Mouse (Mus musculus): ENCODE measurements around the gene Mbnl2.
"Not testable (repeated sequence)": the region's sequence is repeated elsewhere in the genome, so short reads cannot be mapped to it uniquely, and the experiment has no call there.

Gene Mbnl2

DNA sequence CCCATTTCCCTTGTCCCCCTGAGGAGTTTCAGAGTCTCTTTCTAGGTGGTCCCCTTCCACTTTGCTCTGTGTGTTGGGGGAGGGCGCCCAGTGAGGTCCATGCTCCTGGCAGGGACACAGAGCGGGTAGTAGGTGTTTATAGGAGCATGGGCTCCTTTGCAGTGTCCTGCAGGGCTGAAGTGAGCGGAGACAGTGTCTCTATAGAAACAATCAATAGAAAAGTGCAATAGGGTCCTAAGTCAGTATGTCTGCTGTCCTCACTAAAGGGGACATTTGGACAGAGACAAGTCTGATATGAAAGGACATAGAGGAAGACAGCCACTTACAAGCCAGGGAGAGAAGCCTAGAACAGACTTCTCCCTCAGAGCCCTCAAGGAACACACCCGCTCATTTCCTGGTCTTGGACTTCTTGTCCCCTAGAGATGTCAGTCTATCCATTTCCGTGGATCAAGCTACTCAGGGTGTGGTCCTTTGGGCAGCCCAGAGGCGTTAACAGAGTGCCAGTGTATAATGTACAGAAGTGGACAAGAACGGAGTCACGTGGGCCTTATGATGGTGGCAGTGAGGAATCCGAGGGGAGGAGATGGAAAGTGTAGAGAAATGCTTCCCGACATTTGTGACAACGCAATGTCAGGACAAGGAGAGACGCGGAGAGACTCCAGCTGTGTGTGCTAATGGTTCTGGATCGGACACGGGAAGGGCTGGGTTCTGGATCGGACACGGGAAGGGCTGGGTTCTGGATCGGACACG lies 82.0 kb downstream of the Mbnl2 start:
- DNase-seq (ENCODE audit: low spot score): no peak

DNA sequence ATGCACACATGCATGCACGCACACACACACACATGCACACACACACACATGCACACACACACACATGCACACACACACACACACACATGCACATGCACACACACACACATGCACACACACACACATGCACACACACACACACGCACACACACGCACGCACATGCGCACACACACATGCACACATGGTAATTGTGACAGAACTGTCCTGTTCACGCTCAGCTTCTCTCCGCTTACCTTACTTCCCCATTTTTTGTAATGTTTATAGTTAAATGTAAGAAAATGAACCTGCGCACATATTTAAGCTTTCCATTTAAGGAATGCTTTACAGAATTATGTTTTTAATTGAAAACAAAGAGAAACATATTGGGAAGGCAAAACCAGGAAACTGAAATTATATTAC lies 84.1 kb downstream of the Mbnl2 start:
- DNase-seq (ENCODE audit: low spot score): not testable (repeated sequence)

DNA sequence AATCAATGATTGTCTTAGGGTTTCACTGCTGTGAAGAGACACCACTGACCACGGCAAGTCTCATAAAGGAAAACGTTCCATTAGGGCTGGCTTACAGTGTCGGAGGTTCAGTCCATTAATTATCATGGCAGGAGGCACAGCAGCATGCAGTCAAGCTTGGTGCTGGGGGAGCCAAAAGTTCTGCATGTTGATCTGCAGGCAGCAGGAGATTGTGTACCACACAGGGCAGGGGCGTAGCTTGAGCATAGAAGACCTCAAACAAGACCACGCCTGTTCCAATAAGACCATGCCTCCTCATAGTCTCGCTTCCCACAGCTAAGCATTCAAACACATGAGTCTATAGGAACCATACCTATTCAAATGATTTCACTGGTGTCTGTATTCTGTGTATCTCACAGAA lies 85.7 kb downstream of the Mbnl2 start:
- no peak for DNase-seq (ENCODE audit: low spot score)

DNA sequence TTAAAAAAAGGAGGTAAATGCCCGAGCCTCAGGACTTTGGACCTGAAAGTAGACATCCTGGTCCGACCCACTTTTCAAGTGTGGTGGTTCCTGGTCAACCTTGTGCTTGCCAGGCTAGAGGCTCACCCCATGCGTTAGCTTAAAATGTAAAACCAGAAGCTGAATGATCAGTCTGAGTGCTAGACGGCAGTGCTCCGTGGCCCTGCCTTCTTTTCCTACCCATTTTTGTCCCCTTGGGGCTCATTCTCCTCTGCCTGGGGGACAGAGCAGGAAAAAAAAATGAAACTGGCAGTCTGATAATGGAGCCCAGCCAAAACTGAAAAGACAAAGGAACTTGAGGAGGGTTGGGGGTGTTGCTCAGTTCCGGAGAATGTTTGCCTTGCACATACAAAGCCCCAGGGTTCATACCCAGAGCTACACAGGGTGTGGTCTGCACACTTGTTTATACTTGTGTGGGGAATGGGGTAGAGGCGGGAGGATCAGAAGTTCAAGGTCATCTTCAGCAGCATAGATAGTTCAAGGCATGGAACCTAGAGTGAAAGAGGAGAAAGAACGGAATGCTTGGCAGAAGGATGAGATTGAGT lies 87.0 kb downstream of the Mbnl2 start:
- DNase-seq (ENCODE audit: low spot score): no peak

DNA sequence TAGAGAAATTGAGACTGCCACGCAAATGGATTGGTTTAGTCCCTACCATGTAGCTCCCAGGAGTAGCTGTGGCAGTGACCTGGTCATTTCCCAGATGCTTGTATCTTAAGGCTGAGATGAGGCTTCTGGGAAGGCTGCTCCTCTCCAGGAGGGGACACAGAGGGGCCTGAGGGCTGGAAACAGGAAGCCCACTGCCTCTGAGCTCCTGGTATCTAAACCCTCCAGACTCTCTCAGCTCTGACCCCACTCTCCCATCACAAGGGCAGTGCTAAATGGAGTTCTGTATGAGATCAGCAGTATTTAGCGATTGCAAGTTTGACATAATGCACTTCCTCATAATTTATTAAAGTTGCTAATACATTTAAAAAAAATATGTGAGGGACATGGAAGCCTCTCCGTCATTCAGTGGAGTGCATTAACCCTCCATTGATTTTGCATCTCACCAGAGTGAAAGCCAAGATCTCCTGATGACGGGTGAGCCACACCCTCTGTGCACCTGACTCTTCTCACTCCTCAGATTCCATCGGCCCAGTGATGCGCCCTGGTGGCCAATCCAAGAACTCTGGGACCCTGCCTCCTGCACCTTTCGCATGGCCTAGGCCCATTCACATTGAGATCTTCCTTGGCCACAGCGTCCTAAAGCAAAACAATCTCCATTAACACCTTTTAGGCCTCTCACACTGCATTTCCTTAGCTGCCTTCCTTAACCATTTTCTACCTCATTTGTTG lies 87.8 kb downstream of the Mbnl2 start:
- no peak for DNase-seq (ENCODE audit: low spot score)

DNA sequence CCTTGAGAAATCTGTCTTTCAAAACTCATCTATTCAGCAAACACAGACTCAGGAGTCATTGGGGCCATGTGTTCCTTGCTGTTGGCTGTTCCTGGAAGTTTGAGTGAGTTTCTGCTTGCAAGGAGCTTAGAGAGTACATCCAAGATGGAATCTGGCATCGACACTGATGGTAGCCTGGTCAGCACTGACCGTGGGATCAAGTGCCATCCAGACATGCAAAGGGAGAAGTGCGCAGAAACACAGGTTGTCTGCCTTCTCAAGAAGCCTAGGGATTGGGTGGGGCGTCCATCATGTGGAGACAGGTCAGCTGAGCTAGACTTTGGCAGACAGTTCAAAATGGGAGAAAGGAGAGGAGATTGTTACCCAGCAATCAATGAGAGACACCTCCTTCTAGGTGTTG lies 89.6 kb downstream of the Mbnl2 start:
- no peak for DNase-seq (ENCODE audit: low spot score)

DNA sequence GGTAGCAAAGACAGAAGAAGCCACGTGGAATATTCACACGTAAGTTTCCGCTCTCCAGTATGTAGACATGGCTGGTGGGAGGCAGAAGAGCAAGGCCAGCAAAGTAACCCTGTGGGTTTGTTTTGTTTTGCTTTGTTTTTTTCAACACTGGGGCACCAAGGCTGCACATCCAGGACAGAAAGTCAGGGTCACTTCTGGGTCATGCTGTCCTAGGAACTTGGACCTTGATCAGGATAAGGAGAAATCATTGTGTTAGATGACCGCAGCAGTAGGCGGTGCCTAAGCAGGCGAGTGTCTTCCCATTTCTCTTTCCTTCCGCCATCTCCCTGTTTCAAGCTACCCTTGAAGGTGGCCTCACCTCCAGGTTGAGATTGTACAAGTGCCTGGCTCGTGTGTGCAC lies 91.5 kb downstream of the Mbnl2 start:
- DNase-seq (ENCODE audit: low spot score): no peak

DNA sequence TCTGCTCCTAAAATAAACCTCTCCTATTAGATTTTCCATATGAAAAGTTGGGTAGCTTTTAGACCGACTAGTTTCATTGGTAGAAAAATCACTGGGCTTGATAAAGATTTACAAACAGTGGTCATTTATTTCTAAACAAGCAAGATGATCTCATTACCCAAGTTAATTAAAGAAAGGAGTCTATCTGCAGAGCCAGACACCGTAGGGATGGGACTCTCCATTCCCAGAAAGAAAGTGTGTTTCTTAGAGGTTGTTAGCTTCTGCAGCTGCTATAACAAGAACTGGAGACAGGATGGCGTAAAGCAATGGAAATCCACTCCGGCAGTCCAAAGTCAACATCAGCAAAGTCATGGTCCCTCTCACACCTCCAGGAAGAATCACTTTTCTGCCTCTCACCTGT lies 92.1 kb downstream of the Mbnl2 start:
- no peak for DNase-seq (ENCODE audit: low spot score)

DNA sequence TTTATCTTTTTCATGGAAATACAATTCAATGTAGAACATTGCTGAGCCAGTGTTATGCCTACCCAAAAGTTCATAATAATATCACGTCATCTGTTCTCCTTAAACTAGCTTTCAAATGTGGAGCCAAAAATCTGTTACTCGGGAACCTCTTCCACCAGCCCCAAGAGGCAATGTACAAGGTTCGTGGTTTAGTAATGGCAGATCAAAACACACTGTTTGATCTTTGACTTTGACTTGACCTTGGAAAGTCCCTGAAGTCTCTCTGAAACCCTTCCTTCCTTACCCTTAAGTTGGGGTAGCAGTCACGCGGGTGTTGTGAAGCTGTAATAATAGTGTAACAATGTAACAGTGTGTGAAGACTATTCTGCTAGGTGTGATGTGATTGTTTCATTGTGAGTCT lies 93.0 kb downstream of the Mbnl2 start:
- DNase-seq (ENCODE audit: low spot score): no peak

DNA sequence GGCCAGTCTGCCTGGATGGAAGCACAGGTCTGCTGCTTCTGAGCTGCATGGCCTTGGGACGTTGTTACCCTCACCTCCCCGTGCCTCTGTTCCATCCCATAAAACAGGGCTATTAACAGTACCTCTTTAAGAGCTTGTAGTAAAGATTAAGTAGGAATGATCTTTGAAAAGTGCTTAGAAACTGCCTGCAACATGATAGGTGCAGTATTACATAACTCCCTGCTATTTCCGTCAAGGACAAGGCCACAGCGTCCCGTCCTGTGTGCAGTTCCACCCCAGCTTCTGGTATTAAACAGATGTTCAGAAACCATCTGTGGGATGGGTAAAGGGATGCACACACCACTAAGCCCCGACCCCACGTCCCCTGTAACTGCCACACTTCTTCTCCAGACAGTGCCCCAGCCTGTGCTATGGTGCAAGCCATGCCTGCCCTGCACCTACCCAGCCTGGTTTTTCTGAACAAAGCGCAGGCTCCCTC lies 93.5 kb downstream of the Mbnl2 start:
- no peak for DNase-seq (ENCODE audit: low spot score)

DNA sequence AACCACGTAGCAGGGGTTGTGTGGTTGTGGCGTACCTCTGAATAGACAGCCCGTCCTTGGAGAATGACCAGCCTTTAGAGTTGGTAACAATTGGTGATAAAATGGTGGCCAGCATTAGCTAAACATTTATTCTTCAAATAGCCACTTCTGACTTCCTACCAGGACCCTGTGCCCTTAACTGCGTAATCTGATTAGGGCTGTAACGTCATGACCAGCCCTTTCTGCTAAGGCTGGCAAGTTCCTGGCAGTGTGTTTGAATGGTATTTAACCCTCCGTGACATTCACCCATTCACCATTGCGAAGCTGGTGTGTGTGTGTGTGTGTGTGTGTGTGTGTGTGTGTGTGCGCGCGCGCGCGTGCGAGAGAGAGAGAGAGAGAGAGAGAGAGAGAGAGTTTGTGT lies 94.6 kb downstream of the Mbnl2 start:
- DNase-seq (ENCODE audit: low spot score): no peak

DNA sequence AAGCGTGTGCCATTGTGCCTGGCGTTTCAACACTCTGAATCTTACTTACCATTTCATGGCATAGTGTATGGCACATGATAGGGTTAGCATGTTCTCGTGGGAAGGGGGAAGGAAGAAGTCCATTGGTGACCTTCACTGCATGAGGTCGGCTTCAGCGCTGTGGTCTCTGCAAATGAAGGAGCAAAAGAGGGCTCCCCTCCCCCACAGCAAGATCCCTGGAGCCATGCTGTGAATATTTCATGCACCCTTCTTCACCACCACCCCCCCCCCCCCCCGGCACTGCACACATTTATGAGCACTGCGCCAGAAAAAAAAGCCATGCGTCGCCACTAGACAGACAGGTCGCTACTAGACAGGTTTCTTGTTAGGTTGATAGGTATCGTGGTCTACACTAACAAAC lies 95.2 kb downstream of the Mbnl2 start:
- DNase-seq (ENCODE audit: low spot score): no peak

DNA sequence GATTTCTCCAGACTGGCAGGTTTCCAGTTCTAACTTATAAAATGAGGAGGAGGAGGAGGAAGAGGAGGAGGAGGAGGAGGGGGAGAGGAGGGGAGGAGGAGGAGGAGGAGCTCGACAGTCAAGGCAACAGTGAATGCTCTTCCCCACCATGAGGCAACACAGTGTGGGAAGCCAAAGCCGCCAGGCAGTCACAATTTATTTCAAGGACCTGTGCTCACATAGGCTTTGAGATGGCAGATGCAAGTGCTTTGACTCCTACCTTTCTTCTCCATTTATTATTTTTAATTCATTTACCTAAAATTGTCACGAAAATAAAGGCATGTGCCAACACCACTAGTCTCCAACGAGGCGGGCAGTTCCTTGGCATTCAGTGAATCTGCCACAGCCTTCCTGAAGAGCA lies 95.7 kb downstream of the Mbnl2 start:
- no peak for DNase-seq (ENCODE audit: low spot score)

DNA sequence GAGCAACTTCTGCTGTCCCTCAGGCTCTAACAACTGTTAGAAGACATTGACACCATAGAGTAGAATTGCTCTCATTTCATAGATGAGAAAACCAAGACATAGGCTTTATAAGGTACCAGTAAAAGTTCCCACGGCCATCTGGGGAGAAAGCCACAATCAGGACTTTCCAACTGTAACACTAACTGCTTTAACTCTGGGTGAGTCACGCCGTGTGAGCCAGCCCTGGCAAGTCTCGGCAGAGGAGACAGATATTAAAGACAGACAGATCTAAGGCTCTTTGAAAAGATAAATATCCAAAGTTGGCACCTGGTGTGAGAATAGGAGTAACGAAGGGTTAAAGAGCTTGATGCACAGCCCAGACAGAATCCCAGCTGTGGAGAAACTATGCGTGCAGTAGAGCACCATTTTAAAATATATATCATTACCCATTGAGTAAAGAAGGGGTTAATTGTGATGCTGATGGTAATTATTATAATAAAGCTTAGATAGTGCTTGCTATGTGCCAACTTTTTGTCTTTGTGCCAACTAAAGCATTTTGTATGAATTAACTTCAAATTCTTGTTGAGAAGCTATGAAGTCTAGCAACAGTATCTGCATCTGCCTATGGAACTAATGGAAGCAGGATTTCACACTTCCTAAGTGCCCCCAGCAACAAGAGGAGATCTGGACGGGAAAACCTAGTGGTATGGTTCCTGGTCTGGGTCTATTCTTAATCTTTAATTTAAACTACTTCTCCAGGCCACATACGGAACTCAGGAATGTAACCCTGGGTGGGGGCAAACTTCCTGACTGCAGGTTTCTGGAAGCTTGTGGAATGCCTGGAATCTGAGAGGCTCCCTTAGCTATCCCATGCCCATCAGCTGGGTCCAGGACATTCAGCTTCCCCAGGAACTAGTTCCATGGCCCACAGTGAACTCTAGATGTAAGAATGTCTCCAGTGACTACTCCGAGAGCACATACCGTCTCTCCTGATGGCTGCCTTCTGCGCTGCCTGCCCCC lies 97.9 kb downstream of the Mbnl2 start:
- no peak for DNase-seq (ENCODE audit: low spot score)

DNA sequence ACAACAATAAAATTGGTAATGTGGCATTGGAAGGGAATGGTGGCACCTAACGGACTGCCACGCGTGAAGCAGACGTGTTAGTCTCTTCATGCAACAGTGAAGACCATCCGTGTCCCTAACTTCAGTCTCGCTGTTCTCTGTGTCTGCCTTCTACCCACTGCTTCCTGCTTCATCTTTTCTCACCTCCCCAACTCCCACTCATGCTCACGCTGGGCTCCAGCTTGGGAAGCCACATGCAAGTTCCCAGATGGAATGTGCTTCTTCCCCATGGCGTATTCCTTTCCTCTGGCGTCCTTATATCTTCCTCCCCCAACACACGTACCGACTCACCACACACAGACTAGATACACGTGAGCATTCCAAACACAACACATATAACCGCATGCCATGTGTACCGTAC lies 99.3 kb downstream of the Mbnl2 start:
- no peak for DNase-seq (ENCODE audit: low spot score)

DNA sequence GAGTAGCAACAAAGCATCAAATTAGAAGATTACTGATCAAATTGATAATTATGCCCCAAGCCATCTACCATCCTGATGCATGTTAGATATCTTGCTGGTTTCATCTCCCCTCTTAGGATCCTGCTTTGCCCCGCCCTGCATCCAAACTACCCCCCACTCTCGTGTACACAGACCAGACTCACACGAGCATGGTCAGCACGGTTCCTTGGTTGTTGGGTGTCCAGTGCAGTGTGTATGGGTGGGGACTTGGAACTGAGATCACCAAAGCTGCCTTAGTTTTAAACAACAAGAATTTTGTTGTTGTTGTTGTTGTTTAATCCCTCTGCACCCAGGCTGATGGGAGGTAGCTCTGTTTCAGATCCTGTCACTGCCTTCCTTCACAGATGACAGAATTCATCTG lies 101.7 kb downstream of the Mbnl2 start:
- no peak for DNase-seq (ENCODE audit: low spot score)

DNA sequence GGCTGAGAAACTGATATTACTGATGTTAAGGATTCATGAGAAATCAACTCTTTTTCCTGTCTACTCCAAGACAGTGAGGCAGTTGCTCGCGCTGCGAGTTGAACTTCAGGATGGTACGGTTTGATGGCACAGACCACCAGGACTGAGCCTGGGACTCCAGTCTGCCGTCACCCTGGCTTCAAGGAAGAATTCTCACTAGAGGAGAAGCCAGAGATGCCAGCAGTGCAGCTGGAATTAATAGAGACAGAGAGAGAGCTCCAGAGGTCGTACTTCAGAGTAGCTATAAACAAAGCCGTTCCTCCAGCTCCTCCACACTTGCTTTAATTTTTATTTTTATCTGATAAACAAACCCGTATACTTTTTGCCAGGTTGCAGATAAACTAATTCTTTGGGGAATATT lies 102.5 kb downstream of the Mbnl2 start:
- no peak for DNase-seq (ENCODE audit: low spot score)

DNA sequence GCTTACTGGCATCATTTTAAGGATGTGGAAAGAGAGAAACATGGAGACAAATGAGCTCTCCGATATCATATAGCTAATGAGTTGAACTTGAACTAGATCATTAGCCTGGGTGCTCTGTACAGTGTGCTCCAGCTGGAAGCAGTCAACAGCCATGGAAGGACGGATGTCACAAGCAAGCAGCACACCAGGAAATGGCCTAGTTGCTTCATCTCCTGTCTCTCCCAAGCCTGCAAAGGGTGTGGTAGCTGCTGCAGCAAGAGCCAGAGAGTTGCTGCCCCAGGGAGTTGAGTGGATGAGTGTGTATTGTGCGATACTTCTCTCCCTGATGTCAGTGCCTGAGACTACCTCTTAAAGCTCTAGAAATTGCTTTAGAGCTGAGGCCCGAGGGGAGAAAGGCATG lies 104.2 kb downstream of the Mbnl2 start:
- no peak for DNase-seq (ENCODE audit: low spot score)

DNA sequence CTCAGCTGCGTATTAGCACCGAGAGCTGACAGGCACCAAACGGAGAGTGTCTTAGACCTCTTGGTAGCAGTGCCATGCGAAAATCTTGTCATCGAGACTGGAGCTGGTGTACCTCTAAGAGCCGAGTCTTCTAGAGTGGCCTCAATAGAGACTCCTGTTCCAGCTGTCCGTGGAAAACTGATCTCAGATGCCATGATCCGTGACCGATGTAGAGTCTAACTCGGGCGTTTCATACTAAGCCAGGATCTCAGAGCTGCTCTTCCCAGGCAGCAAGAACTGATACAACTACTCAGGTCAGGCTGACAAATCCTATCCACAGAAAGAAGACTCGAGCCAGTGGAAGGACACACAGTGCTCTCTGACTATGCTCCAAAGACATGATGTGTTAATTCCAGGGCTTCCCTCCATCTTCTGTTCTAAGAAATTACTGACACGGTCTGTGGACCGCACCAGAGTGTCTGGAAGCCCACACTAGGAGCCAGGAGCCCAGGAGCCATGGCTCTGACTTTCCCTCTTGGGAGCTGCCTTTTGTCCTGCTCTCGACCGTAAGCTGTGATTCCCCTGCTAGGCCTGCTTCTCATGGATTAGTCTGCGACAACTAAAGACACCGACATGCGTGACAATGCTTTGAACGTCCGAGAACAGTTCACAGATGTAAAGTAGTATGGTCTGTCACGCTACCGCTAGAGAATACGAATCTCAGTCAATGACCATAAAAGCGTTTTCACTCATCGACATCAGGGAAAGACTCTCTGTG lies 106.1 kb downstream of the Mbnl2 start:
- no peak for DNase-seq (ENCODE audit: low spot score)

DNA sequence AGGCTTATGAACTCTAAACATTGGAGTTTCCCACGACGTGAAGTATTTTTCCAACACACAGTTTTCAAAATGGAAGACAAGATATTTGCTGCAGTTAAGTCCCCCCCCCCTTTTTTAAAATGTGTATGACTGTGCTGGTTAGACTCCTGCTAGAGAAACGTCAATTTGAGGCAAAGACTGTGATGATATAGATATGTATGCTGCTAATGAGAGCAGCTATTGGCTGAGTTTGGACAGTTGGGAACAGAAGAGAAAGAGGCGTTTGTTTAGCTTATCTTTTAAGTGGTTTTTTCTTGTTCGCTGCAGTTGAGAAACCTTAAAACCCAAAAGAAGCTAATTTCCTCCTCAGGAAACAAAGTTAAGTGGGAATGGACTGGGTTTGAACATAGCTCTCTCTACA lies 106.7 kb downstream of the Mbnl2 start:
- no peak for DNase-seq (ENCODE audit: low spot score)

DNA sequence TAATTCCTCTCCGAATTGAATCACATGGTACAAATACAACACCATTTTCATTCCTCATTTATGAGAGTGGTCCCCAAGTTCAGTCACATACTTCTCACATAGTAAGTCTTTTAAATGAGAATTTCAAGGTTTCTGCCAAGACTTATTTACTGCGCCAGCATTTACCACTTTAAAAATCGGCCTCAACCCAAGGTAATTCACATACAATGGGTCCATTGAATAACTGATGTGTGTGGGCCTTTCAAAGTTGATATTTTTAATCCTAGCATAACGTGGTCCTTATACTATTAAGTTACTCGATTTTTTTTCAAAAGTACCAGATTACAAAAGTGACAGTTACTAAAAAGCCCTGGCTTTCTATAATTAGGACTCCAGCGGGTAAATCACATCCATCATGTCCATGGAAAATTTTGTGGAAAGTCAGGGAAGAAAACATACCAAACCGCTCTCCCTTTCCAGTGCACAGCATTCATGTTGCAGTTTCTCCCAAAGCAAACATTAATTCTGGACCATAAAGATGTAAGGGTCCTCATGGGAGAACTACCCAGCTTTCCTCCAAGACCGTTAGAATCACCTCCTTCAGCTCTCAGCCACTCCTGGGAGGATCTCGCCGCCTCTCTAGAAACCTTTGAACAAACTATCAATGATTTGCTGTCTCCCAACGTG lies 107.8 kb downstream of the Mbnl2 start:
- no peak for DNase-seq (ENCODE audit: low spot score)
